Mouse (Mus musculus): ENCODE measurements at regions not wholly inside any gene's neighbourhood (a gene's known extent, or its start where the extent isn't known, plus 50 kb on each side); places are given as distances from the start of the nearest gene placed in this dataset.

- peak; percentile 56 for DNase-seq (ENCODE audit: extremely low spot score)
These were observed 160.6 kb upstream of the Kif2a start for GRCm38 (mm10) chr13:107182544-107182943.

DNA sequence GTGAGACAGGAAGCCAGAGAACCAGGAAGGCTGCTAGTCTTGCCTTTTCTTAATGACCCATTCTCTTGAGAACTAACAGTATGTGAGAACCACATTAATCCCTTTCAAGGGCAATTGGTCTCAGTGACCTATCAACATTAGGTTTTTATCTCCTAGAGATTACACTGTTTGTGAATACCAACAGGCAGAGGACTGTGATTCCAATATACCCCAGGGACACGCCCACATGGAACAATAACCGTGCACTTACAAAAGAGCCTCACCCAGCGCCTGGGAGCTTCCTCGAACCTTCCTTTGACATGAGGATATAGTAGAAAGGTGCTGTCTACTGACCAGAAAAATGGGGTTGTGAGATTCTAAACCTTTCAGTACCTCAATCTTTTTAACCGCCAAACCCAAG lies 157.6 kb upstream of the Kif2a start:
- no peak for DNase-seq (ENCODE audit: extremely low spot score)

GRCm38 (mm10) chr13:107177595-107177994 lies 155.7 kb upstream of the Kif2a start:
- no peak for DNase-seq (ENCODE audit: extremely low spot score)

GRCm38 (mm10) chr13:107175891-107176290 lies 154.0 kb upstream of the Kif2a start:
- DNase-seq (ENCODE audit: extremely low spot score): no peak

DNA sequence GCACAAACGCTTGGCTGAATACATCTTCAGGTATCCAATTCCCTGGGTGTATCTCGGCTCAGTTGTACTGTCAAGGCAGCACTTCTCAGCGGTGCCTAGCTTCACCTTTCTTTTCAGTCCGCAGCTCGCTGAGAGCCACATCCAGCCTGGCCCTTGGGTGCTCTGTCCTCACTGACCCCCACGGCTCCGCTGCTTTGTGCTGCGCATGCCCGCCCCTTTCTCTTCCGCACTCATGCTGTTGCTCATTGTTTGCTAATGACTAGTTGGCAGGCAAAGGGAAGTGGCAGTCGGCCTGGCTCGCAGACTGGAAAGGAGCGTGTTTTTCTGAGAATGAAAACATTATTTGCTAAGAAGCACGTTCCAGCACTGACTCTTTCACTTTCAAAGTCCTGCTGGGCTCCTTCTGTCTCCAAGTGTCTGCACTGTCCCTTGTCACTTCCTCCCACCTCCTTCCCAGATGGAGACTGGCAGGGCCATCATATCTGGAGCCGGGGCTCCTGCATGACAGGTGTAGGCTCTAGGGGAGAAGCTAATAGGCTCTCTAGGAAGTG lies 146.7 kb upstream of the Kif2a start:
- peak; percentile 29 for DNase-seq (ENCODE audit: extremely low spot score)

GRCm38 (mm10) chr13:107167856-107168598 lies 146.1 kb upstream of the Kif2a start:
- no peak for DNase-seq (ENCODE audit: extremely low spot score)

- no peak for DNase-seq (ENCODE audit: extremely low spot score)
These were observed 129.6 kb upstream of the Kif2a start for GRCm38 (mm10) chr13:107151548-107151947.

DNA sequence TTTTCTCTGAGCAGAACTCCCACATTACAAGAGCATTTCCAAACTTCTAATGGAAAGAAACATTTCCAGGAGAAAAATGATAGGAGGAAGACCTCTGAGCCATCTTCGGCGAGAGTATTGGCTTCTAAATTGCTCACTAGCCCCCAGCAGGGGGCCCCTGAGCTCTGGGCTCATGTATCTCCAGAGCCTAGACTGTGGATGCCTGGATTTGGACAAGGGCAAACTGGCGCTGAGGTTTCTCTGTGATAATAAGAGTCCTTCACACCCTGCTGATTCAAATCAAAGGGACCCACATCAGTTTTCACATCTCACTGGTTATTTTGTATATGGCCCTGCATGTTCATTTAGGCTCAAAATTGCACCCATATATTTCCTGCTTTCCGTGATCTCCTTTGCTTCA lies 119.3 kb upstream of the Kif2a start:
- DNase-seq (ENCODE audit: extremely low spot score): no peak

GRCm38 (mm10) chr13:107134125-107134524 lies 112.2 kb upstream of the Kif2a start:
- DNase-seq (ENCODE audit: extremely low spot score): no peak

GRCm38 (mm10) chr13:107126636-107127035 lies 104.7 kb upstream of the Kif2a start:
- no peak for DNase-seq (ENCODE audit: extremely low spot score)

- no peak for DNase-seq (ENCODE audit: extremely low spot score)
These were observed 102.3 kb upstream of the Kif2a start for GRCm38 (mm10) chr13:107124130-107124668.

DNA sequence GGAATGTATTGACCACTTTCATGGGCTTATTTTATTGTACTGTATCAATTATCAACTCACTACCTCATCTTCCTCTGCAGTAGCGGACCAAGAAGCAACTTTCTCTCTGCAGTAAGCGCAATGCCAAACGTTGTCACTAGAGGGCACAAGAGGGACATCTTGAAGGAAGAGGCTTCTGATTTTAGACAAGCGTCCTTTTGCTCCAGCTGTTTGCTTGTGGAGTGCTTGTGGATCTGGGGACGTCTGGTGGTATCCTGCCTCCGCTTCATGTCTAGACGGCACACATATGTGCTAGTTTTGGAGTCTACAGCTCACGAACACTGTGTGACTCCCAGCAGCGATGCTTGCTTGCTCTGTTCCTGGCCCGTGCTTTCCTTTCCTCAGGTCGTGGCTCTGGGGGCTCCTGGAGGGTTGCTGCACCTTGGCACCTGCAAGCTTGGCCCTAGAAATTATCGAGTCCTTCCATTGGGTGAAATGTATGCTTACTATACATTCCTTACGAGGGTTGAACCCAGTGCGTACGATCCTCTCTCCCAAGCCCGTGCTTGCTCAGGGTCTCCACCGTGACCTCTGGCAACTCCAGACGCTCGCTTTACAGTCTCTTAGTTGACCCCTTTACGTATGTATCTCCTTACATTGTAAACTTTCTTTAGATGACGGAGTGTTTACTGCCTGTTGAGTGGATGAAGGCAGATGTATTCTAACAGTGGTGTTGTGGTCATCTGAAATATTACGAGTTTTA lies 92.2 kb upstream of the Kif2a start:
- DNase-seq (ENCODE audit: extremely low spot score): peak; percentile 80

DNA sequence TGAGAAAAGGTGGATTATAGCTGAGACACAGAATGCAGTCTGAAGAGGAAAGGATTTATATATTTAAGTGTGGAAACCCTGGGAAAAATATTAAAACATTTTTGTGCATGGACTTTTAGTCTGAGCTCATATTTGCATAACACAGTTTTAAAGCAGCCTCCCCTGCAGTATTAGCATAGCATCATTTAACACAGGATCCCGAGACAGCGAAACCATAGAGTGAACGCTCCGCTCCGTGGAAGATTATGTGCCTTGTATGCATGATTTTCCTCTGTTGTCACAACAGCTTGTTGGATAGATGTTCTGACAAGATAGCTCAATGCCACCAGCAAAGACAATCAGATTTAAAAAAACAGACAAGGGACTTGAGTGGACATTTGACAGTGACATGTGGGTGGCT lies 86.1 kb upstream of the Kif2a start:
- DNase-seq (ENCODE audit: extremely low spot score): no peak

GRCm38 (mm10) chr13:107107572-107107971 lies 85.6 kb upstream of the Kif2a start:
- DNase-seq (ENCODE audit: extremely low spot score): no peak

GRCm38 (mm10) chr13:107105510-107105909 lies 83.6 kb upstream of the Kif2a start:
- peak; percentile 17 for DNase-seq (ENCODE audit: extremely low spot score)

- peak; percentile 77 for DNase-seq (ENCODE audit: extremely low spot score)
These were observed 79.7 kb upstream of the Kif2a start for GRCm38 (mm10) chr13:107101598-107101997.

- DNase-seq (ENCODE audit: extremely low spot score): no peak
These were observed 79.0 kb upstream of the Kif2a start for GRCm38 (mm10) chr13:107100852-107101325.

- no peak for DNase-seq (ENCODE audit: extremely low spot score)
These were observed 78.2 kb upstream of the Kif2a start for GRCm38 (mm10) chr13:107100116-107100515.

- no peak for DNase-seq (ENCODE audit: extremely low spot score)
These were observed 75.1 kb upstream of the Kif2a start for GRCm38 (mm10) chr13:107097005-107097404.

GRCm38 (mm10) chr13:107094976-107095716 lies 73.2 kb upstream of the Kif2a start:
- DNase-seq (ENCODE audit: extremely low spot score): no peak

DNA sequence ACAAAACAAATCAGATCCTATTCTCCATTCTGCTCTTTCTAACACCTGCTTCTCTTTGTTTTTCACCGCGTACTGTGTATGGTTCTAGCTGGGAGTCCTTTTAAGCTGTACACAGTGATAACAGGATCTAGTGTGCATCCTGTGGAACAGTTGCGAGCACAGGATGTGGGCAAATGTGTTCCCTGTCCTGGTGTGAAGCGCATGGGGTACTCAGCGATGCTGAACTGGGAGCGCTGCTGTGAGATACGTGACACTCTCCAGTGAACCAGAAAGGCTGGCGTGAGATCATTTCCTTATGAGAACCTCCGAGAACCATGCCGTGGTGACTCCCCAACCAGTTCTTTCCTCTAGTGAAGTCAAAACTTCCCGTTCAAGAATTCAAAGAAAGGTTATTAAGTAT lies 72.6 kb upstream of the Kif2a start:
- no peak for DNase-seq (ENCODE audit: extremely low spot score)

DNA sequence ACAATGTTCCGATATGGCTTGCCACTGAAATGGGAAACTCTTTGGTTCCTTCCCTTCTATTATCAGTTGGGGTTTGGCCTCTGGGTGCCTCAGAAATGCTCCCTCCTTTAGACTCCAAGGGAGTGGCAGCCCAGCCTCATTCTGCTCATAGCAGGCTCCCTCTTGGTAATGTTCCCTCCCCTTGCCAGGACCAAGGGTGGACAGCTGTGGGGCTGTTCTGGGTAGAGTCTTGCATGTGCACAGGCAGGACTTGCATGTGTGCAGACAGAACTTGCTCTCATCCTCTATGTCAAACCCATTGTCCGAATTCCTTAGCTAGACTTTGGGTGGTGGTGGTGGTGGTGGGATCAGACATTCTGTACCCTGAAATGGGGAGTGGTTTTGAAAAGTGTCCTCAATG lies 71.8 kb upstream of the Kif2a start:
- no peak for DNase-seq (ENCODE audit: extremely low spot score)

Measured in embryo, embryonic 9.5 days (tissue).